Mouse (Mus musculus) central nervous system, embryonic 18 days (tissue): ENCODE data around the gene Klk1b9. TPM values are rescaled to one million over a fixed set of nuclear protein-coding genes. Genes with fewer than 3 reads are reported as not detected.

Source experiments
- polyA plus RNA-seq: library from polyadenylated mRNA; depleted of rRNA; stranded (reverse); fragments of >200 nt; gene quantifications from 2 replicates; pipeline ENCODE4 v1.2.3, GENCODE M21; 2012; rRNA removed

The Klk1b9 gene
- polyA plus RNA-seq = not detected in 2 replicates

GRCm38 (mm10) chr7:43975761-43976160 lies at the start of gene Klk1b9:
Klk1b9 (plus strand) TSS chr7:43976061.

GRCm38 (mm10) chr7:43933440-43933839 lies 42.4 kb upstream of the Klk1b9 start, which contains the start of gene Klk15:
Klk15 (plus strand) TSS chr7:43933740.

GRCm38 (mm10) chr7:43950364-43950763 lies 25.5 kb upstream of the Klk1b9 start, which contains the start of gene Klk1b8:
Klk1b8 (plus strand) TSS chr7:43950664.

GRCm38 (mm10) chr7:43966451-43966850 lies 9.4 kb upstream of the Klk1b9 start, which contains the start of gene Klk1b1:
Klk1b1 (plus strand) TSS chr7:43966751.

GRCm38 (mm10) chr7:43995577-43995976 lies 19.7 kb downstream of the Klk1b9 start, which contains the start of gene Klk1b11:
Klk1b11 (plus strand) TSS chr7:43995877.

GRCm38 (mm10) chr7:44011868-44012267 lies 36.0 kb downstream of the Klk1b9 start, which contains the start of gene Klk1b26:
Klk1b26 (plus strand) TSS chr7:44012168.

Other genes starting within 250 kb of the Klk1b9 start
- gene Klk12, start 207.2 kb upstream of the Klk1b9 start, polyA plus RNA-seq = not detected in 2 replicates
- gene Klk11, start 201.5 kb upstream of the Klk1b9 start, polyA plus RNA-seq = 0.73 TPM in 1 of 2 replicates, not detected in the other
- 0.07 and 0.28 TPM in 2 replicates for gene Klk10, start 195.0 kb upstream of the Klk1b9 start, polyA plus RNA-seq
- gene Klk9, start 184.2 kb upstream of the Klk1b9 start, polyA plus RNA-seq = not detected in 2 replicates
- 10.5 and 12.3 TPM in 2 replicates for gene Klk8, start 178.5 kb upstream of the Klk1b9 start, polyA plus RNA-seq
- 0.21 and 0.25 TPM in 2 replicates for gene Klk7, start 164.8 kb upstream of the Klk1b9 start, polyA plus RNA-seq
- not detected in 2 replicates for gene Klk6, start 151.6 kb upstream of the Klk1b9 start, polyA plus RNA-seq
- gene Klk5, start 134.1 kb upstream of the Klk1b9 start, polyA plus RNA-seq = not detected in 2 replicates
- gene Klk4, start 94.9 kb upstream of the Klk1b9 start, polyA plus RNA-seq = 0.18 and 0.59 TPM in 2 replicates
- not detected in 2 replicates for gene Klk15, start 42.3 kb upstream of the Klk1b9 start, polyA plus RNA-seq
- not detected in 2 replicates for gene Klk1b8, start 25.4 kb upstream of the Klk1b9 start, polyA plus RNA-seq
- gene Klk1b1, start 9.3 kb upstream of the Klk1b9 start, polyA plus RNA-seq = not detected in 2 replicates
- gene Klk1b11, start 19.8 kb downstream of the Klk1b9 start, polyA plus RNA-seq = not detected in 2 replicates
- gene Klk1b26, start 36.1 kb downstream of the Klk1b9 start, polyA plus RNA-seq = 0.08 TPM in 1 of 2 replicates, not detected in the other
- 0.07 TPM in 1 of 2 replicates, not detected in the other for gene Klk1b27, start 76.2 kb downstream of the Klk1b9 start, polyA plus RNA-seq
- not detected in 2 replicates for gene Klk1b21, start 126.3 kb downstream of the Klk1b9 start, polyA plus RNA-seq
- gene Klk1b22, start 136.6 kb downstream of the Klk1b9 start, polyA plus RNA-seq = not detected in 2 replicates
- 0.05 TPM in 1 of 2 replicates, not detected in the other for gene Klk1b16, start 160.7 kb downstream of the Klk1b9 start, polyA plus RNA-seq
- gene Klk1b24, start 212.2 kb downstream of the Klk1b9 start, polyA plus RNA-seq = not detected in 2 replicates
- gene Klk1b3, start 222.1 kb downstream of the Klk1b9 start, polyA plus RNA-seq = not detected in 2 replicates
- not detected in 2 replicates for gene Klk1b4, start 231.4 kb downstream of the Klk1b9 start, polyA plus RNA-seq
- not detected in 2 replicates for gene Klk1b5, start 239.9 kb downstream of the Klk1b9 start, polyA plus RNA-seq
- gene Klk1, start 249.3 kb downstream of the Klk1b9 start, polyA plus RNA-seq = not detected in 2 replicates